Mouse (Mus musculus): ENCODE data around the gene 1810062G17Rik. TPM values are rescaled to one million over a fixed set of nuclear protein-coding genes. Genes with fewer than 3 reads are reported as not detected.

1810062G17Rik gene
- polyA plus RNA-seq, 1 experiment from 2014 or later, result 0.40 TPM

DNA sequence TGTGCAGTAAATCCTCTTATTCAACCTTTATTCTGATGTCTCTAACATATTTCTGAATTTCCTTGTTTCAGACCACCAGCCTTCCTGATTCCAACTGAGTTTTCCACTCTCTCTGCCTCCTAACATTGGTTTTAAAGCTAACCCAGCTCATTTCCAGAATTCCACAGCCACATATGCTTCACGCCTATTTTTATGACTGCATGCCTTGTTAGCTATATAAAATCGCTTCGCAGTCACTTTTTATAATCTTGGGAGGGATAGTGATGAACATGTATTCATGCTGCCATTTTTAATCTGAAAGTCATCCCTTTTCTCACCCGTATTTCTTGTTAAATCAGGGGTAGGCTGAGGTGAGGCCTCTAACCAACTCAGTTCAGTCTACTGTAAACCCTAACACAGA is 8.6 kb downstream of the 1810062G17Rik start:
- Histone ChIP-seq H3K9me3 (ENCODE audit: control insufficient read depth, low read length) (no peaks in the 10 kb centered on the region), H3K36me3 (ENCODE audit: control insufficient read depth, insufficient read depth, low read length) (no peaks in the 10 kb centered on the region), H3K4me2 (no peak overlapping the region)

DNA sequence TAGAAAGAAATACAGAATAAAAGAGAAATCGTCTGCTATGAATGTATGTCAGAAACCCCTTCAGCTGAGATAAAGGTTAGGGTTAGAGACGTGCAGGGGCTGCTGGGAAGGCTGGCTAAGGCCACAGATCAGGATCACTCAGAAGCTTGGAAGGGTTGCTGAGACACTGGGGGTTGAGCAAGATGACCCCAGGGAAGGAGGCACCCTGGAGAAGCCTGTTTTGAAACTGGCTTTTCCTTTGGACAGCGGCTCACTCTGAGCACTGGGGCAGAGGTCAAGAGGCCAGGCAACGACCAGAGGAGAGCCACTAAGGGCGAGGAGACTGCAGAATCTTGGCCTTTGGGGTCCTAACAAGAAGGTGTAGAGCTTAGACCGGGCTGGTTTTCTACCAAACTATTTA is 10.4 kb downstream of the 1810062G17Rik start:
- DNase-seq (ENCODE audit: low spot score, missing footprints) (no peak), ATAC-seq (ENCODE audit: low FRiP score) (no peak)
- Histone ChIP-seq H3K4me2 (no peak overlapping the region), H3K4me1 (ENCODE audit: control insufficient read depth, insufficient read depth, low read length) (peaks cover 6% of the 10 kb centered on the region), H3K9ac (ENCODE audit: low read length) (no peak overlapping the region), H3K36me3 (ENCODE audit: control insufficient read depth, insufficient read depth, low read length) (no peaks in the 10 kb centered on the region), H3K27ac (ENCODE audit: low read depth, low read length) (no peak overlapping the region), H3K4me3 (ENCODE audit: low read depth, low read length) (no peak overlapping the region), H3K9me3 (ENCODE audit: control insufficient read depth, low read length) (no peaks in the 10 kb centered on the region), H3K27me3 (ENCODE audit: control insufficient read depth, insufficient read depth, low read length) (no peaks in the 10 kb centered on the region)
- WGBS, result 54% methylated on average over 6 of the region's 6 CpGs

More for the DNA sequence above, 8.6 kb downstream of the 1810062G17Rik start:
- DNase-seq (ENCODE audit: low spot score, missing footprints), result no peak
- WGBS, result 90% methylated on average over 4 of the region's 4 CpGs
- Histone ChIP-seq H3K4me3 (ENCODE audit: low read depth, low read length) (no peak overlapping the region), H3K4me1 (ENCODE audit: control insufficient read depth, insufficient read depth, low read length) (peaks cover 6% of the 10 kb centered on the region), H3K9ac (ENCODE audit: low read length) (no peak overlapping the region), H3K27me3 (ENCODE audit: control insufficient read depth, insufficient read depth, low read length) (no peaks in the 10 kb centered on the region), H3K27ac (ENCODE audit: low read depth, low read length) (no peak overlapping the region)
- ATAC-seq (ENCODE audit: low FRiP score), result no peak

DNA sequence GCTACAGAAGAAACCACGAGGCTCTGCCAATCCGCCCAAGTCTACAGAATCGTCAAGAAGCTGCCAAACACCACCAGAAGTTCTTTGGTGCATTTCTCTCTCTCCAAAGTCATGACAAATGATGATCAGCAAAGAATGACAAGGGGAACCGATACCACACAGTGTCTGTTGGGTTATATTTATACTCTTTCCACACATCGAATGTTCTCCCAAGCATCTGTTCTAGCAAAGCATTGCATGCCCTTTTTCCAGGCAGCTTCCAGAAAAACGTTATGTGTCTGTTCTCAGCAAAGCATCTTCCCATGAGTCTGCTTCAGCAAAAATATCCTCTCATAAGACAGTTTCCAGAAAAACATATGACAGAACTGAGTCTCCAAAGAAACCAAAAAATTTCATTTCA is 11.1 kb downstream of the 1810062G17Rik start:
- Histone ChIP-seq H3K27me3 (ENCODE audit: control insufficient read depth, insufficient read depth, low read length) (no peaks in the 10 kb centered on the region), H3K36me3 (ENCODE audit: control insufficient read depth, insufficient read depth, low read length) (no peaks in the 10 kb centered on the region), H3K27ac (ENCODE audit: low read depth, low read length) (no peak overlapping the region), H3K9ac (ENCODE audit: low read length) (no peak overlapping the region), H3K4me3 (ENCODE audit: low read depth, low read length) (no peak overlapping the region), H3K9me3 (ENCODE audit: control insufficient read depth, low read length) (no peaks in the 10 kb centered on the region), H3K4me2 (no peak overlapping the region), H3K4me1 (ENCODE audit: control insufficient read depth, insufficient read depth, low read length) (peaks cover 2% of the 10 kb centered on the region)
- no peak for ATAC-seq (ENCODE audit: low FRiP score)
- 90% methylated on average over 6 of the region's 6 CpGs for WGBS
- no peak for DNase-seq (ENCODE audit: low spot score, missing footprints)

DNA sequence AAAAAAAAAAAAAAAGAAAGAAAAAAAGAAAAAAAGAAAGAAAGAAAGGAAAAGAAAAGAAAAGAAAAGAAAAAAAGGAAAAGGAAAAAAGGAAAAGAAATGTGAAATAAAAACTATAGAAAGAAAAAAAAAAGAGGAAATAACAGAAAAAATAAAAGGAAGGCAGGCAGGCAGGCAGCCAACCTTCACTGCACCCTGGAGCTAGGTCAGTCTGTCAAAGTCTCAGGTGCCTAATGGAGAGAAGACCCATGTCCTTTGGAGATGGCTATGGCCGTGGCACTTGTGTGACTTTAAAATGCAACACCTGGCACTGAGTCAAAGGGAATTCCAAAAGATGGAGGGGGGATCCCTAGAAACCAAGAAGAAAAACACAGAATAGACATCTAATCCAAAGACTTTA is 12.6 kb downstream of the 1810062G17Rik start:
- ATAC-seq (ENCODE audit: low FRiP score), result no peak
- no peak overlapping the region for H3K4me2 ChIP-seq

DNA sequence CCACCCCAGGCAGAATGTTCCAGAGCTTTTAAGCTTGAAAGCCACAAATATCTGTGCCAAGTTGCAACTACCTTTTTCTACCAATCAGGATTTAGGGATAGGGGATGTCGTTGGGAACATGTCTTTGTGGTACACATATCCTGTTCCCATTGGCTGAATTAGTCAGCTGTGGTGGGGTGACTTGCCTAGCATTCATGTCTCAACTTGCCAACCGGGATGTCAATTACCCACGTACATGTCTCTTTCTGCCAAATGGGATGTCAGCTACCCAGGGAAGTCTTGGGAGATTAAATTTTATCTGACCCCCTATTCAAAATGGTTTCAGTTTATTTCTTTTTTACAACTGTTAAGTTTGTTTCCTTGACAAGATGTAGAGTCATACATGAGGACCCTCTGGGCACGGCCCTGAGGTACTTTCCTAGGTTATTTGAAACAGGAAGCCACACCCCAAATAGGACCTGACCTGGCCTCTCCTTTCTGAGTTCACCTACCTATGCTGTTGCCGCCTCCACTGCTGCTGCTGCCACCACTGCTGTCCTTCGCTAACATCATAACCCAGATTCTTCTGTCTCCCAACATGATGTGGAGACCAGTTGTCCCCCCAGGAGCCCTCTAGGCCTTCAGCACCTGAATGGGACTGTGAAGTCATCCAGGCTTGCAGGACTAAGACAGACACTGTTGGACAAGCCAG is 13.3 kb downstream of the 1810062G17Rik start:
- H3K4me2 ChIP-seq, result no peak overlapping the region
- no peaks in the 10 kb centered on the region for H3K9me3 ChIP-seq (ENCODE audit: control insufficient read depth, low read length)

More for the DNA sequence above, 12.6 kb downstream of the 1810062G17Rik start:
- no peak for DNase-seq (ENCODE audit: low spot score, missing footprints)
- H3K9ac ChIP-seq (ENCODE audit: low read length), result no peak overlapping the region
- H3K36me3 ChIP-seq (ENCODE audit: control insufficient read depth, insufficient read depth, low read length), result no peaks in the 10 kb centered on the region
- H3K27ac ChIP-seq (ENCODE audit: low read depth, low read length), result no peak overlapping the region
- H3K9me3 ChIP-seq (ENCODE audit: control insufficient read depth, low read length), result no peaks in the 10 kb centered on the region
- no peaks in the 10 kb centered on the region for H3K4me1 ChIP-seq (ENCODE audit: control insufficient read depth, insufficient read depth, low read length)
- H3K27me3 ChIP-seq (ENCODE audit: control insufficient read depth, insufficient read depth, low read length), result no peaks in the 10 kb centered on the region
- WGBS, result 70% methylated on average over 1 of the region's 1 CpGs
- H3K4me3 ChIP-seq (ENCODE audit: low read depth, low read length), result no peak overlapping the region

DNA sequence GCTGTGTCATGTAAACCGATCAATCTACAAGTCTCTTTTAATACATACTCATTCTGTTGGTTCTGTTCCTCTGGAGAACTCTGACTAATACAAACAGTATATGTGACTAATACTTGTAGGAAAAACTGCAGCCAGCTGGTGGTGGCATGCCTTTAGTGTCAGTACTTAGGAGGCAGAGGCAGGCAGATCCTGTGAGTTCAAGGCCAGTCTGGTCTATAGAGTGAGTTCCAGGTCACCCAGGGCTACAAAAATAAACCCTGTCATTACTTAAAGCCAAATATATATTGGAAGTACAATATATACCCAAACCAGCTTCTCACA is 13.8 kb downstream of the 1810062G17Rik start:
- Histone ChIP-seq H3K9ac (ENCODE audit: low read length) (no peak overlapping the region), H3K4me3 (ENCODE audit: low read depth, low read length) (no peak overlapping the region), H3K4me2 (no peak overlapping the region), H3K4me1 (ENCODE audit: control insufficient read depth, insufficient read depth, low read length) (no peaks in the 10 kb centered on the region), H3K27ac (ENCODE audit: low read depth, low read length) (no peak overlapping the region), H3K36me3 (ENCODE audit: control insufficient read depth, insufficient read depth, low read length) (no peaks in the 10 kb centered on the region), H3K9me3 (ENCODE audit: control insufficient read depth, low read length) (no peaks in the 10 kb centered on the region), H3K27me3 (ENCODE audit: control insufficient read depth, insufficient read depth, low read length) (no peaks in the 10 kb centered on the region)
- ATAC-seq (ENCODE audit: low FRiP score) (no peak), DNase-seq (ENCODE audit: low spot score, missing footprints) (no peak)
- 95% methylated on average over 1 of the region's 1 CpGs for WGBS

More for the DNA sequence above, 13.3 kb downstream of the 1810062G17Rik start:
- no peak overlapping the region for H3K9ac ChIP-seq (ENCODE audit: low read length)
- H3K27ac ChIP-seq (ENCODE audit: low read depth, low read length), result no peak overlapping the region
- WGBS, result 83% methylated on average over 6 of the region's 6 CpGs
- ATAC-seq (ENCODE audit: low FRiP score) (no peak), DNase-seq (ENCODE audit: low spot score, missing footprints) (no peak)
- no peaks in the 10 kb centered on the region for H3K27me3 ChIP-seq (ENCODE audit: control insufficient read depth, insufficient read depth, low read length)
- no peak overlapping the region for H3K4me3 ChIP-seq (ENCODE audit: low read depth, low read length)
- no peaks in the 10 kb centered on the region for H3K36me3 ChIP-seq (ENCODE audit: control insufficient read depth, insufficient read depth, low read length)
- no peaks in the 10 kb centered on the region for H3K4me1 ChIP-seq (ENCODE audit: control insufficient read depth, insufficient read depth, low read length)

DNA sequence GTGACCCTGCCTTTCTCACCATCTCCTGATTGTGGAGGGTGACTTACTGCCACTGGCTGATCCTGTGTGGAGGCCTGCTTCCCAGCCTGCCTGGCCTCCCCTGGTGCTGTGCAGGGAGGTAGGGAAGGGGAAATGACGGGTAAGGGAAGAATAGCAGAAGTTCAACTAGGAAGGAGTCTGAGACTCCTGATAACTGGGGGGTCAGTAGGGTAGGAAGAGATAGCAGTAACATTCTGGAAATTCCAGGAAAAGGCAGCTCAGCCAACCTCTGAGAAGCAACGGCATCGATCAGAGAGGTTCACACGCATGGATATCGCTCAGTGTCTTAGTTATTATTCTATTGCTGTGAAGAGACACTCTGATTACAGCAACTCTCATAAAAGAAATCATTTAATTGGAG is 15.8 kb downstream of the 1810062G17Rik start:
- no peaks in the 10 kb centered on the region for H3K27me3 ChIP-seq (ENCODE audit: control insufficient read depth, insufficient read depth, low read length)
- no peak overlapping the region for H3K4me3 ChIP-seq (ENCODE audit: low read depth, low read length)
- 92% methylated on average over 5 of the region's 5 CpGs for WGBS
- DNase-seq (ENCODE audit: low spot score, missing footprints) (no peak), ATAC-seq (ENCODE audit: low FRiP score) (no peak)
- H3K27ac ChIP-seq (ENCODE audit: low read depth, low read length), result no peak overlapping the region
- no peaks in the 10 kb centered on the region for H3K9me3 ChIP-seq (ENCODE audit: control insufficient read depth, low read length)
- H3K9ac ChIP-seq (ENCODE audit: low read length), result no peak overlapping the region
- H3K4me1 ChIP-seq (ENCODE audit: control insufficient read depth, insufficient read depth, low read length), result no peaks in the 10 kb centered on the region
- no peak overlapping the region for H3K4me2 ChIP-seq
- H3K36me3 ChIP-seq (ENCODE audit: control insufficient read depth, insufficient read depth, low read length), result no peaks in the 10 kb centered on the region

DNA sequence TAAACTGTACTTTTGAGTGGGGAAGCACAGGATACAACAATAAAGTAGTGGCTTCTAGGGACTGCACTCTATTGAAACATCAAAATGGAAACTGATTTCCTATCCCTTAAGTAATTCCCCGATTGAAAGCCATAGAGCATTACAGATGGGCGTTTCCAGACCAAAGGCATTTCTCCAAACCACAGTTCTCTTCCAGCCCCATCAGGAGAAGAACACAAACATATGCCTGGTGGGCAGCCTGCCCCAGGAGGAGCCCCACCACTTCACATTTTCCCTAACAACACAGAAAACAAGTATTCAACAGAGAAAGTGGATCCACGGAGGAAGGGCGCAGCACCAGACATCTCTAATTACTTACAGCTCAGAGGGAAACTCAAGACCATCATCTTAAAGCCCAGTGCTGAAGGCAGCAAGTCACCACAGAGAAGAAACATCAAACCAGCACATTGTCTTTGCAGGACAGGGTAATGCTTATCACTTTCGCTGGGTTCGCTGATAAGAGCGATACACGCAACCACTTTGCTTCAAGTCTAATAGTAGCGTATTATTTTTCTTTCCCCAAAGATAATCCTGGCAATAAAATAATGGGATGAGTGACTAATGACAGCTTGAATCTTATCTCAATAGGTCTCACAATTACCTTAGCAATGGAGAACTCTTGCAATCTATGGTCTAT is 17.1 kb downstream of the 1810062G17Rik start:
- no peaks in the 10 kb centered on the region for H3K4me1 ChIP-seq (ENCODE audit: control insufficient read depth, insufficient read depth, low read length)
- H3K9me3 ChIP-seq (ENCODE audit: control insufficient read depth, low read length), result no peaks in the 10 kb centered on the region
- H3K27me3 ChIP-seq (ENCODE audit: control insufficient read depth, insufficient read depth, low read length), result no peaks in the 10 kb centered on the region
- H3K27ac ChIP-seq (ENCODE audit: low read depth, low read length), result no peak overlapping the region
- DNase-seq (ENCODE audit: low spot score, missing footprints), result no peak
- 86% methylated on average over 9 of the region's 9 CpGs for WGBS
- no peak overlapping the region for H3K4me3 ChIP-seq (ENCODE audit: low read depth, low read length)
- H3K36me3 ChIP-seq (ENCODE audit: control insufficient read depth, insufficient read depth, low read length), result no peaks in the 10 kb centered on the region
- H3K4me2 ChIP-seq, result no peak overlapping the region
- no peak overlapping the region for H3K9ac ChIP-seq (ENCODE audit: low read length)
- ATAC-seq (ENCODE audit: low FRiP score), result no peak

DNA sequence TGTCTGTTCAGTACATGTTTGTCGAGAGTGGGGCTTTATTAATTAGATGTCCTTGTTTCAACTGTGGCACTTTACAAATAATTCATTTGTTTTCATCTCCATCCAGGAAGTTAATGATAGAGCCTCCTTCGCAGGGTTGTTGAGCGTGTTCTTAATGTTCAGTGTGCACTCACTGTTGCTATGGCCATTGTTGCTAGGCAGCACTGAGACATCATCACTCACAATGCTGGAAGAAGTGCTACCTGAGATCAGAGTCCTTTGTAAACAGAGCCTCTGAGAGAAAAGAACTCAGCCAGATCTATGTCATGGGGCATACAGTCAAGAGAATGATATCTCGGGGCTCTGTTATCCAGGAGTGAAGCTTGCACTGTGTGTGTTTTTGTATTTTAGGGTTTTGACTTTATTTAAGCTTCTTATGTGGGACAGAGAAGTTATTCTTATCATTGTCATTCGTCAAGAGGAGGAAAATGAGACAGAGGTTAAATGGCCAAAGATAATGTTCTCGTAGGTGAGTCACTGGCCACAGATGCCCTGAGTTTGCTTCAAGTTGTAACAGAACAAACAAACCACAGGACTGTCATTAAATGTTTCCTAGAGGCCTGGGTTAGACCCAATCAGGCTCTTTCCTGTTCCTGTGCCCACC is 18.0 kb downstream of the 1810062G17Rik start:
- H3K9me3 ChIP-seq (ENCODE audit: control insufficient read depth, low read length), result no peaks in the 10 kb centered on the region
- no peak overlapping the region for H3K27ac ChIP-seq (ENCODE audit: low read depth, low read length)
- DNase-seq (ENCODE audit: low spot score, missing footprints) (no peak), ATAC-seq (ENCODE audit: low FRiP score) (no peak)
- no peaks in the 10 kb centered on the region for H3K36me3 ChIP-seq (ENCODE audit: control insufficient read depth, insufficient read depth, low read length)
- H3K4me1 ChIP-seq (ENCODE audit: control insufficient read depth, insufficient read depth, low read length), result no peaks in the 10 kb centered on the region
- no peak overlapping the region for H3K9ac ChIP-seq (ENCODE audit: low read length)
- H3K4me3 ChIP-seq (ENCODE audit: low read depth, low read length), result no peak overlapping the region
- 85% methylated on average over 6 of the region's 6 CpGs for WGBS
- no peak overlapping the region for H3K4me2 ChIP-seq
- H3K27me3 ChIP-seq (ENCODE audit: control insufficient read depth, insufficient read depth, low read length), result no peaks in the 10 kb centered on the region
